Mouse (Mus musculus) liver, postnatal 0 days (tissue): Measurements from ENCODE around the gene Camta1. TPM values are rescaled to one million over a fixed set of nuclear protein-coding genes. Genes with fewer than 3 reads are reported as not detected.

Experiments used
- ATAC-seq: fragments of 200-750 bp; cut with Nextera tagmentation; 2 replicates; pipeline ENCODE4 v1.8.0; 2017; ENCODE audit warnings: mild to moderate bottlenecking, moderate library complexity
- DNase-seq: peaks from one replicate; pipeline ENCODE4 v3.0.0-alpha.2; 2016
- H3K27ac ChIP-seq: fragments of 300-500 bp; sonication (generic); 2 replicates; pipeline ENCODE4 v1.5.1; 2014; ENCODE audit warnings: antibody characterized with exemption, moderate library complexity, mild to moderate bottlenecking, low read depth
- H3K27me3 ChIP-seq: fragments of 300-500 bp; sonication (generic); 2 replicates; pipeline ENCODE4 v1.6.1; 2014; ENCODE audit warnings: low read length, control low read depth, mixed read lengths; ENCODE audit not compliant: insufficient read depth
- H3K36me3 ChIP-seq: fragments of 300-500 bp; sonication (generic); replicated peaks from 2 replicates; pipeline ENCODE4 v1.6.1; 2014; ENCODE audit warnings: mild to moderate bottlenecking, control low read depth, low read length, moderate library complexity, mixed read lengths; ENCODE audit not compliant: insufficient read depth
- H3K4me1 ChIP-seq: fragments of 300-500 bp; sonication (generic); 2 replicates; pipeline ENCODE4 v1.6.1; 2014; ENCODE audit warnings: antibody characterized with exemption, mild to moderate bottlenecking, control low read depth; ENCODE audit not compliant: insufficient read depth
- H3K4me2 ChIP-seq: fragments of 300-500 bp; sonication (generic); 2 replicates; pipeline ENCODE4 v1.6.1; 2014; ENCODE audit warnings: low read depth, mild to moderate bottlenecking, low read length, moderate library complexity, mixed read lengths
- H3K4me3 ChIP-seq: fragments of 300-500 bp; sonication (generic); 2 replicates; pipeline ENCODE4 v1.5.1; 2014; ENCODE audit warnings: low read depth, low read length
- H3K9ac ChIP-seq: fragments of 300-500 bp; sonication (generic); replicated peaks from 2 replicates; pipeline ENCODE4 v1.6.1; 2014; ENCODE audit warnings: mild to moderate bottlenecking, moderate library complexity
- H3K9me3 ChIP-seq: fragments of 300-500 bp; sonication (generic); 2 replicates; pipeline ENCODE4 v1.6.1; 2016; ENCODE audit warnings: mild to moderate bottlenecking, control low read depth, low read length, mixed read lengths
- CTCF ChIP-seq: sonication (generic); IDR thresholded peaks from 2 replicates; pipeline ENCODE4 v1.5.1; 2016; ENCODE audit warnings: antibody characterized with exemption, low read depth
- EP300 ChIP-seq: IDR thresholded peaks from 2 replicates; pipeline ENCODE4 v1.6.1; 2016; ENCODE audit warnings: antibody characterized with exemption, low read depth, mild to moderate bottlenecking
- WGBS: fragments of 180-500 bp; shearing (Covaris S2); extraction: QIAGEN DNeasy Blood & Tissue Kit; methylation state at CpG from one replicate; pipeline ENCODE4 v1.1.7; 2014; ENCODE audit not compliant: insufficient replicate concordance; 5-methylcytosine and 5-hydroxymethylcytosine counted together
- polyA plus RNA-seq: library from polyadenylated mRNA; unstranded; fragments of >200 nt; fragmentation: Nextera tagmentation; extraction: Ambion mirVana; gene quantifications from 2 replicates; pipeline ENCODE4 v1.2.1, GENCODE M21; 2015

Gene Camta1
- polyA plus RNA-seq, 1 experiment from 2014 or later = 48.3 TPM

GRCm38 (mm10) chr4:151104147-151104546, 757.5 kb downstream of the Camta1 start:
- Histone ChIP-seq H3K36me3 (no peaks in the 10 kb centered on the region), H3K27me3 (peaks cover 35% of the 10 kb centered on the region), H3K4me3 (no peak overlapping the region), H3K27ac (no peak overlapping the region), H3K4me1 (peaks cover 6% of the 10 kb centered on the region), H3K9me3 (no peaks in the 10 kb centered on the region), H3K4me2 (no peak overlapping the region), H3K9ac (no peak overlapping the region)
- no peak for DNase-seq
- ATAC-seq = no peak
- 74% methylated on average over 10 of the region's 10 CpGs for WGBS
- TF ChIP-seq EP300 = no peak
- no peak for TF ChIP-seq CTCF

DNA sequence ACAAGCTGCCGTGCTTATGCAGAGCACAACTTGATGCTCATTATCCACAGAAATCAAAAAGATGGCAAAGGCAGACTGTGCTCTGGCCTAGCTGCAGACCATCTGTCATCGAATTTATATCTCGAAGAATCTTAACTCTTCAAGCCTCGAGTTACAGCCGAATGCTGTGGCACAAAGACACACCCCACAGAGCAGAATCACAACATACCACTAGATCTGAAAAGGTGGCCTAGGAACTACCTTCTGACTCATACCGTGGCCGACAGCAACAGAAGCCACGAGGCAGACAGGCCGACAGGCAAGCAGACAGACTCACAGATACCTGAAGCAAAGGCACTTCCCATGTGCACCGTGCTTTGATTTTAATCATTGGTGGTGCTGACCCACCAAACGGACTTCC, 758.0 kb downstream of the Camta1 start:
- Histone ChIP-seq H3K4me1 (peaks cover 6% of the 10 kb centered on the region), H3K9me3 (no peaks in the 10 kb centered on the region), H3K27me3 (peaks cover 30% of the 10 kb centered on the region), H3K27ac (no peak overlapping the region), H3K9ac (no peak overlapping the region), H3K4me2 (no peak overlapping the region), H3K36me3 (no peaks in the 10 kb centered on the region), H3K4me3 (no peak overlapping the region)
- DNase-seq (no peak), ATAC-seq (no peak)
- TF ChIP-seq EP300 = no peak
- no peak for TF ChIP-seq CTCF
- 75% methylated on average over 11 of the region's 11 CpGs for WGBS

DNA sequence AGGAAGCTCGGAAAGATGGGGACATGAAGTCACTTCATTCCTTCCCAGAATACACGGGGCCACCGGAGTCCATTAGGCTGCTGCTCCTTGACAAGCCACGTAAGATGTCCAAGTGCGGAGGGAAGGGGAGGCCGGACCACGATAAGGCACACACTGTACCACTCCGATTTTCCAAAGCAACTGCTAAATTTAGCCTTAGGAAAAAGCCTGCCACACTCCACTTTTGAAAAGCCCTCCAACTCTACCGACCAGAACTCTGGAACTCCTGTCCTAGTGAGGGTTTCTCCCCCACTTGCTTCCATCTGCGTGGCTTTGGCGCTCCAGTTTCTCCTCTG, 764.6 kb downstream of the Camta1 start:
- ATAC-seq (no peak), DNase-seq (no peak)
- Histone ChIP-seq H3K27ac (no peak overlapping the region), H3K4me2 (no peak overlapping the region), H3K36me3 (no peaks in the 10 kb centered on the region), H3K9me3 (no peaks in the 10 kb centered on the region), H3K4me1 (no peaks in the 10 kb centered on the region), H3K27me3 (0 out of 2 replicates have a peak, but pooled peaks cover 3% of the 10 kb centered on the region), H3K9ac (no peak overlapping the region), H3K4me3 (no peak overlapping the region)
- TF ChIP-seq EP300 = no peak
- TF ChIP-seq CTCF = no peak
- WGBS = 74% methylated on average over 11 of the region's 11 CpGs

DNA sequence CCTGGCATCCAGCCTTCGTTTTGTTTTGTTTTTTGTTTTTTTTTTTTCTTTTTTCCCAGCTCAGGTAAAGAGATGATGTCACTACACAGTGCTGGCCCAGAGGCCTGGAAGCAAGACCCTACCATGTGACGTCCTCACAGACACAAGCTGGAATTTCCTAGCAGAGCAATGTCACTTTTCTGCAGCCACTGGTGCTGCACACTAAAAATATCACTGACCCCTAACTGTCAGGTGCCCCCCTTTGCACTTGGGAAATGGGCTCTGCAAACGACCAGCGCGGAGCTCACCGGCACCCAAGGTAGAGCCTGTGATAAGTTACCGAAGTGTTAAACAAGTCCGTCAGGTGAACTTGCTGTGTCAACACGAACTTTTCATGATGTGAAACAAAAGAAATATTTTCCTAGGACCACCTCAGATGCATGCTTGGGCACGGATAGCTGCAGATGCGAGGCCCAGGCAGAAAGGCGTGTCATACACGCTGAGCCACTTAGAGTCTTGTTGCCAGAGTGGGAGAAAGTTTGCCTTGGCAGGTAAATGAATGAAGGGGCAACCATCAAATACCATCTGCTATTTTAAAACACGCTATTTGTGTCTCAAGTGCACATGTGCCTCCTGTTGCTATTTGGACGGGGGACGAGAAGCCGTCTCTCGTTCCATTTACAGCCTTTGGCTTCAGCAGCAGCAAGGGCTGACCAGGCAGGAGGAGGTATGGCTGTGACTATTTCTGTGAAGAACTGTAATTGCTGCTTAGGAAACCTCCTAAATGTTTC, 765.2 kb downstream of the Camta1 start:
- ATAC-seq (no peak), DNase-seq (no peak)
- 76% methylated on average over 18 of the region's 18 CpGs for WGBS
- Histone ChIP-seq H3K9ac (no peak overlapping the region), H3K4me2 (no peak overlapping the region), H3K4me3 (no peak overlapping the region), H3K4me1 (no peaks in the 10 kb centered on the region), H3K27me3 (0 out of 2 replicates have a peak, but pooled peaks cover 3% of the 10 kb centered on the region), H3K27ac (no peak overlapping the region), H3K9me3 (no peaks in the 10 kb centered on the region), H3K36me3 (no peaks in the 10 kb centered on the region)
- no peak for TF ChIP-seq EP300
- TF ChIP-seq CTCF = no peak

DNA sequence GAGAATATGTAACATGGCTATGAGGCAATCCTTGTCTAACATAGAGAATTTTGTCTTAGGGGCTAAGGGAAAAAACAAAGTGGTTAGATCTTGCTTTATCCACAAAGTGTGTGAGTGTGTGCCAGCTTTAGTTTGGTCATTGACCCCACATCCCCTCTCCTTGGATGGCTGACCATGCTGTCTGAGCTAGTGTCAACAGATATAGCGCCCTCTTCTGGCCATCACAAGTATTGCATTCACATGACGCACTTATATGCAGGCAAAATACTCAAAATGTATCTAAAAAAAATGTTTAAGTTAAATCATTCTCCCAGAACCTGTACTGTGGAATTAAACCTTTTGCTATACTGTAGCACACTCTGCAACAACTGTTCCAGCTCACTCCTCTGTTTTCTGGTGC, 766.5 kb downstream of the Camta1 start:
- 0 out of 2 replicates have a peak, but pooled peaks cover 3% of the 10 kb centered on the region for H3K27me3 ChIP-seq
- WGBS = 30% methylated on average over 2 of the region's 2 CpGs
- H3K9ac ChIP-seq = no peak overlapping the region
- no peak for TF ChIP-seq EP300
- peak; percentile 70 for TF ChIP-seq CTCF
- H3K36me3 ChIP-seq = no peaks in the 10 kb centered on the region
- no peak overlapping the region for H3K4me2 ChIP-seq
- no peak for DNase-seq
- H3K4me3 ChIP-seq = no peak overlapping the region
- no peaks in the 10 kb centered on the region for H3K9me3 ChIP-seq
- H3K27ac ChIP-seq = no peak overlapping the region
- ATAC-seq = no peak
- H3K4me1 ChIP-seq = no peaks in the 10 kb centered on the region

DNA sequence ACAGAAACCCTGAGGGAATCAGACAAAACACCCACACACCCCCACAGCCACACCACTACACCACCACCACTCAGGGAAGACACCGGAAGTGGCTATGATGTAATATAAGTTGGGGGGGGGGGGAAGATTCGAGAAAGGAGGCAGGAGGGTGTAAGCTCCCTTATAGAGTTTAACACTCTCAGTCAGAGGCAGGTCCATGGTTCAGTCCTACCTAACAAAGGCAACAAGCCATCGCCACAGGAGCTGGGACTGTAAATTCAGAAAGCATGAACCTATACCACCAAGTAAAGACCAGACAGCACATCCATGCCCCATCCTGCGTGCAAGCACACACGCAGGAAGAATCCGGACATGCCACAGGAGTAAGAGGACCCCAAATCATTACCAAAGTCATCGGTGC, 772.4 kb downstream of the Camta1 start, which contains the start of gene Gm13090:
TSS of gene Gm13090 (plus strand) at position 301 of the 400 bp plus-strand sequence.
- DNase-seq = no peak
- no peak for ATAC-seq
- Histone ChIP-seq H3K27me3 (no peaks in the 10 kb centered on the region), H3K36me3 (no peaks in the 10 kb centered on the region), H3K9ac (no peak within 1 kb of the TSS), H3K27ac (no peak within 1 kb of the TSS), H3K4me2 (no peak within 1 kb of the TSS), H3K4me3 (no peak within 1 kb of the TSS), H3K9me3 (no peaks in the 10 kb centered on the region), H3K4me1 (no peaks in the 10 kb centered on the region)
- no peak for TF ChIP-seq CTCF
- TF ChIP-seq EP300 = no peak
- WGBS = 82% methylated on average over 7 of the region's 7 CpGs
